Mouse (Mus musculus) ES-E14 (cell line): ENCODE data around the gene Piezo1.

Experiments used
- CHD2 ChIP-seq: IDR thresholded peaks from 2 replicates; pipeline ENCODE4 v1.6.1; 2014; ENCODE audit warnings: mild to moderate bottlenecking, low read depth, low read length, inconsistent platforms
- MAFK ChIP-seq: IDR thresholded peaks from 2 replicates; pipeline ENCODE4 v1.6.1; 2014; ENCODE audit warnings: mild to moderate bottlenecking, low read depth, low read length, inconsistent platforms; ENCODE audit not compliant: insufficient read depth
- ZC3H11A ChIP-seq: IDR thresholded peaks from 2 replicates; pipeline ENCODE4 v1.6.1; 2012; ENCODE audit warnings: low read depth, mild to moderate bottlenecking, inconsistent platforms, low read length, borderline replicate concordance
- ZNF384 ChIP-seq: IDR thresholded peaks from 2 replicates; pipeline ENCODE4 v1.6.1; 2012; ENCODE audit warnings: low read depth, low read length, inconsistent platforms

GRCm38 (mm10) chr8:122554786-122555185 is 3.7 kb upstream of the Piezo1 start:
- TF ChIP-seq MAFK = no peak
- TF ChIP-seq ZC3H11A = no peak
- no peak for TF ChIP-seq ZNF384
- no peak for TF ChIP-seq CHD2
